Mouse (Mus musculus): ENCODE measurements around the gene Setdb1.
"Not testable (repeated sequence)": the region's sequence is repeated elsewhere in the genome, so short reads cannot be mapped to it uniquely, and the experiment has no call there.

Gene Setdb1

DNA sequence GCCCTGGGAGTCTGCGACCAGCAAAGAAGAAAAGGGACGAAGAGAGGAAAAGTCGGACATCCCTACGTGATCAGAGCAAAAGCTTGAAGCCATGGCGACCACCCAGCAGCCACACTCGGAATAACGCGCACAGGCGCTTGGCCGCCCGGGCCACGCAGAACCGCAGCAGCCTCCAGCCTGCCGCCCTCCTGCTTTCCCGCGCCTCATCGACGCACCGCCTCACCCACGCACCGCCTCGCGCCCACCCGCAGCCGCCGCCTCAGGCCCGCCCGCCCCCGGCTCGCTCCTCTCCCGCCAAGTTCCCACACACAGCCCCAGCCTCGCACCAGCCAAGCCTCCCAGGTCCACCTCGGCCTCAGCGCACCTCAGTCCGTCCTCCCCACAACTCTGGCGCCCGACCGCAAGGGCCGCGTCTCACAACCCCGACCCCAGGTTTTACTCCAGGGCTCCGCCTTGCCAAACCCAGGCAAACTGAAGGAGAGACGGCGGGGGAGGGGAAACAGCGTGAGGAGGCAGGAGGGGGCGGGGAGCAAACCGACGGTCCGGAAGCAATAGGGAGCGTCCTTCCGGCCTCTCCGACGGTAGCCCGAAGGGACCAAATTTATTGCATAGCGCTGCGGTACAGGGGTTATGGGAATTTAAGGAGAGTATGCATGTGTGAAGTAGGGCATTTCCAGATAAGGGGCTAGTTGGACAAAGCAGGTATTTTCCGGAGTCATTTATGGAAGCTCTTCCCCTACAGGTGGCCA is at the start of gene Setdb1:
Setdb1 (minus strand) TSS at position 502 of the 749 bp plus-strand sequence.
- DNase-seq (ENCODE audit: low read depth) = peak; percentile 78

DNA sequence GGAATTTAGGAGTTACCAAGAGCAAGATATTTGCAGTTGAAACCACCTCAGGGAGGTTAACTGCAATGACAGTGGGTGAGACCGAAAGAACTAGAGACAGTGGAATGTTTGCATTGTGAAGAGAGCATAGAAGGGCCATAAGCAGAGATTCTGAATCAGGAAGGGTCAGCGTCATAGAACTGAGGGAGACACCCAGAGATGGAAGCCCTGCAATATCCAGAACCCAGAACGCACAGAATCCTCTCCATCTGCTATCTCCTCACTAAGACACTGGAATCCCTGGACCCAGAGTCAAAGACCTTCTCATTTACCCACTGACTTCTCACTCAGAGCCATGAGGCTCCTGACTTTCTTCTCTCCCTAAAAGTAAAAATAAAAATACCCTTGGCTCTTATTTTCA is 45.7 kb upstream of the Setdb1 start, which contains the start of gene 4930558C23Rik:
4930558C23Rik (minus strand) TSS at position 101 of the 400 bp plus-strand sequence.
- DNase-seq (ENCODE audit: low read depth) = no peak

DNA sequence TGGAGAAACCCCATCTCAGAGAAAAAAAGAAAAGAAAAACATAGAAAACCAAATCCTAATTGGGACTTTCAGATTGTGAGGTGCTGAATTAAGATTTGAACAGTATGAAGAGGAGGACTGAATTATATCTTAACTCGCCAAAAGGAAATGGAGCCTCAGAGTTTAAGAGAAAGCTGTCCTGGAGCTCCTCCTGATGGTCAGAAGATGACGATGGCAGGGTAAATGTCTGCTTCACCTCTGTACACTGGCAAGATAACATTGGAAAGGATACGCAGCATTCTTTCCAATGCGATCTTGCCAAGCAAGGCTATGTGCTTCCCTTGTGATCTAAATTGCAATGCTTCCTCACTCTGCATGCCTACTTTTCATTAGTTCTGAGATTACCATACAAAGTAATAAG is 37.4 kb upstream of the Setdb1 start:
- peak; percentile 22 for DNase-seq (ENCODE audit: low read depth)

DNA sequence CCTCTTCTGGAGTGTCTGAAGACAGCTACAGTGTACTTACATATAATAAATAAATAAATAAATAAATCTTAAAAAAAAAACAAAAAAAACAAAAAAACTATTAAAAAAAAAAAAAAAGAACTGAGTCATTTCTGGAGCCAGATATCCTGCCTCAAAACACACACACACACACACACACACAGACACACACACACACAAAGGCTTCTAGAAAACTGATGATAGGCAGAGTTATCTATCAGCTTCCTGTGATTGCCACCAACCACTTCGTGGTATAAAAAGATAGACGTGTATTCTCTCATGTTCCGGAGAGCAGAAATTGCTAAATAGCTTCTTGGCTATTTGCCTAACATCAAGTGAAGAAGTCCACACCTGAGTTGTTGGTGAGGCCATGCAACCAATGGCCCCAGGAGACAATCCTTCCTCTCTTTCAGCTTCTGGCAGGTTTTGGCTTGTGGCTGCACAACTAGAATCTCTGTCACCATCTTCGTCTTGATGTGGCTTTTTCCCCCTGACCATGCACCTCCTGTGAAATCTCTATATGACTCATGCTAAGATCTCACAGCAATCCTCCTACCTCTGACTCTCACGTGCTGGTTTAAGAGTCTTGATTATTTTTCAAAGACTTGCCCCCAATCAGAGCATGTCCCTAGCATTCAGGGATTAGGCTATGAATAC is 28.5 kb upstream of the Setdb1 start:
- DNase-seq (ENCODE audit: low read depth) = no peak

DNA sequence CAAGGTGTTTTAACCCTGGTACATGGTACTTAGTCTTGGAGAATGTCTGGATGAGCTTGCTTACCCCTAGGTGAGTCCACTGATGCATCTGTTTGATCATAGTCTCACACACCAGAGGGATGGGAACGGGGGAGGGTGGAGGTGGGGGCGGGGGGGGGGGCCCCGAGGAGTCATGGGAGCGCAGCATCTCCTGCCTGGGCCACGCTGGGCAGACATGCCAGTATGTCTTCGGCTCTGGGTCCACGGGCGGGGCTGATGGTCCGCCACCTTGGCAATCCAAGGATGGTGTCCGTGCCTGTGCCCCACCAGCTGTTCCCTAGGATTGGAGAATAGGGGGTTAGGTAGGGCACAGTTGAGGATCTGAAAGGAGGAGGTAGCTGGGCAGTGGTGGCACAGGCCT is 16.2 kb upstream of the Setdb1 start:
- DNase-seq (ENCODE audit: low read depth) = no peak

DNA sequence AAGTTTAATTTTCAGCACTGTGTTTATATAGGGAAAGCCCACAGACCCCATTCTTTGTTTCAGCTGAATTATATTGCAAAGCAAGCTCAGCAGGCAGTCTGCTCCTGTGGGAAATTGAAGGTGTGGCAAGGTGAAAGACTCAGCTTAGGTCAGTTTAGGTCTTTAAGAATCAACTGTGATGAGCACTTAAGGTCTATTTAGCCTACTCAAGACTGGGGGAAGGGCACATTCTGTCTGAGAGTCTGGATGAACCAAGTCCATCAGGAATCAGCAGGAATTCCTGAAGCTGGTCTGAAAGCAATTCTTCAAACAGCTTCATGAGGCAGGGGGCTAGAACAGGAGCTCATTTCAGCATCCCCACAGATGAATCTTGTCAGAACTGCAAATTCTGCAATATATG is 13.1 kb upstream of the Setdb1 start:
- no peak for DNase-seq (ENCODE audit: low read depth)

DNA sequence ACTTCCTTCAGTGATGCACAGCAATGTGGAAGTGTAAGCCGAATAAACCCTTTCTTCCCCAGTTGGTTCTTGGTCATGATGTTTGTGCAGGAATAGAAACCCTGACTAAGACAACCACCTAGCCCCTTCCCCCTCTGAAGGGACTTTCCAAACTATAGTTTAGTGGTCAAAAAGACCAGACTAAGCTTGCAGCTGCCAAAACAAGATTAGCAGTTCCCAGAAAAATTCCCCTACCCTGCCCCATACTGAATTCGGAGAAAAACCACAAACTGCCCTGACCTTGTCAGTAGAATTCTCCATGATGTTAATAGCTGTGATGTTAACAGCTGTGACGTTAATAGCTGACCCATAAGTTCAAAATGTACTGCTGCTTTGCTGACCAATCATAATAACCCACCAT is 3.3 kb upstream of the Setdb1 start:
- DNase-seq (ENCODE audit: low read depth) = peak; percentile 8

DNA sequence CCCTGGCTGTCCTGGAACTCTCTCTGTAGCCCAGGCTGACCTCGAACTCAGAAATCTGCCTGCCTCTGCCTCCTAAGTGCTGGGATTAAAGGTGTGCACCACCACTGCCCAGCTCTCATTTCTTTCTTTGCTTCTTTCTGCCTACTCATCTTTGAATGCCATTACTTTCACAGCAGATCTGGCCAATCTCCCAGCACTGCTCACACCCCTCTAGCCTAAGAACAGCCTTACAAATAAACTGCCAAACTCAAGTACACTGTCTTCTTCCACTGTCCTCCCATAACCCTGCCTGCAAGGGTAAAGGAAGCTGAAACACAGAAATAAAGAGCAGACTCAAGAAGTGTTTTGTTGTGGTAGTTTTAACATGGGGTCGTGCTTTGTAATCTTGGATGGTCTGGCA is 744 bp upstream of the Setdb1 start:
- DNase-seq (ENCODE audit: low read depth) = no peak

DNA sequence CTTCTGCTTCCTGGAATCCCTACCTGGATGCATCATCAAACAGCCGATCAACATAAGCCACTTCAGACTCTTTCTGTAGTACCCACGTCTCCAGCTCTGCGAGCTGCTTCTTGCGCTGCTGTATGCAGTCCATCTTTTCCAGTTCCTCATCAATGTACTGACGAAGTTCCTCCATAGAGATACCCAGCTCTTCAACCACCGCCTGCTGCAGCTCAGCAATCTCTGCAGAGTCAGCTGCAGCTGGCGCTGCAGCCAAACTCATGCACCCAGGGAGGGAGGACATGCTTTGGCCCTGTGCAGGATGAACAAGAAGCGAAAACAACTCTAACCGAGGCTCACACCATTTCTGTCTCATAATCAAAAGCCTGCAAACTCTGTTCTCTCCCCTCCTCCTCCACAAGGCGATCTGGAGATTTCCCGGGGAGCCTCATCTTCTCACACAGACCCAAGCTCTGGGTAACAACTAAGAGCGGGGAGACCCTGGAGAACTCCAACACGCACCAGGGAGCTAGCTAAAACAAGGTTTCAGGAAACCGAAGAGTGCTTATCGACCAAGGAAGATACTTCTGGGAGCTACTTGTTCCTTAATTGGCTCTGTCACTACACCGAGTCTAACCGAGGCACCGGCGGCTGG is 974 bp downstream of the Setdb1 start:
- not testable (repeated sequence) for DNase-seq (ENCODE audit: low read depth)

DNA sequence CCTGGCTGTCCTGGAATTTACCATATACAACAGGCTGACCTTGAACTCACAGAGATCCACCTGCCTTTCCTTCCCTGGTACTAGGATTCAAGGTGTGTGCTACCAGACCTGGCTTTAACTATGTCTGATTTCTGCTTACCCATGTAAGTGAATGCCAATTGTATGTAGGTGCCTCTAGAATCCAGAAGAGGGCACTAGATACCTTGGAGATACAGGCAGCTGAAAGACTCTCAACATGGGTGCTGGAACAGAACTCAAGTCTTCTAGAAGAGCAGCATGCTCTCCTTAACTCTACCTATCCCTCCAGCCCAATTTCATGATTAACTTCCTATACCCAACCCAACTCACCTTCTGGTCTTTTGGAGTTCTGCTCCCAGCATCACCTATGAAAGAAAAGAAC is 7.5 kb downstream of the Setdb1 start:
- DNase-seq (ENCODE audit: low read depth) = peak; percentile 14

DNA sequence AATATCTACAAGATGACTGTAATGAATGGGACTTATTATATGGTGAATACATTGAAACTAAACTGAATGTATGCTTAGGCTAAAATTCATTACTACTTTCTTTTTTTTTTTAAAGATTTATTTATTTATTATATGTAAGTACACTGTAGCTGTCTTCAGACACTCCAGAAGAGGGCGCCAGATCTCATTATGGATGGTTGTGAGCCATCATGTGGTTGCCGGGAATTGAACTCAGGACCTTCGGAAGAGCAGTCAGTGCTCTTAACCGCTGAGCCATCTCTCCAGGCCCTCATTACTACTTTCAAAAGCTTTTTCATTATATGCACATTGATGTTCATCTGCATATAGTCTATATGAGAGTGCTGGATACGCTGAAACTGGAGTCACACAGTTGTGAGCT is 8.7 kb downstream of the Setdb1 start:
- not testable (repeated sequence) for DNase-seq (ENCODE audit: low read depth)

DNA sequence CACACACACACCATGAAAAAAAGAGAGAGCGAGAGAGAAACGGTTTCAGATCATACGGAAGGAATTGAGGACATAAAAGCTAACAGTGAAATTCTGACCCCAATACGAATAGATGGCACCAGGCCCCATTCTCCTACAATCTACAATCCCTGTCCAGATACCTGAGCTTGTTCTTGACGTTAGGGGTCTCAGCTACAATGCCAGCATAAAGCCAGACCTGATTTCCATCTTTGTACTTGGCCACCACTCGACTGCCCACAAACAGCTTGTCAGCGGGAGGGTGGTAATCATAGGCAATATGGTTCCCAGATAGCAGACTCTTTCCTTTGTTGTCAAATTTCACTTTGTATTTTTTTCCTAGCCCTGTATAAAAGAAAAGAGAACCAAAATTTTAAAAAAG is 10.5 kb downstream of the Setdb1 start:
- DNase-seq (ENCODE audit: low read depth) = no peak

DNA sequence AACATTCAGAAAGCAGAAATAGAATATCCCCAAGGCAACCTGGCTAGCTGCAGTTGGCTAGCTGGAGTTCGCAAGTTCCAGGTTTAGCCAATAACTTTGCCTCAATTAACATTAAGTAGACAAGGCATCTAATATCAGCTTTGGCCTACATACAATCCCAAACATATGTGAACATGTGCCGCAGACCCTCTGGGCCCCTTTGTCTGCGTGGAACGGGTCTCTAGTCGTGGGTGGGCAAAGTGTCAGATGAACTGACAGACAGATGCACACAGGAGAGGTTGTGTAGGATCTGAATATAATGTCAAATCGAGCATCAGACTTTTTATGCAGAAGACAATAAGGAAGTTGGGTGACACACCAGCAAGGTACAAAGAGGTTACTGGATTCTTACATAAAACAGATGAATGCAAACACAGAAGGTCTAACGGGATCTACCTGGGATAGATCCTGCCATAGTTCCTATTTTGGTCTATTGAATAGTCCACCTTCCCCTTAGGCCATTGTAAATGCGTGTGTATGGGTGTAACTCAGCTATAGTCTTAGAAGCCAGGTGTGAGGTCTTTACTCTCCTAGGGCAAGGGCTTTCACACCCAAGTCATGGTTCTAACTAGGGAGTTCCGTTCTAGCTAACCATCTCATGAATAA is 13.5 kb downstream of the Setdb1 start:
- DNase-seq (ENCODE audit: low read depth) = not testable (repeated sequence)

DNA sequence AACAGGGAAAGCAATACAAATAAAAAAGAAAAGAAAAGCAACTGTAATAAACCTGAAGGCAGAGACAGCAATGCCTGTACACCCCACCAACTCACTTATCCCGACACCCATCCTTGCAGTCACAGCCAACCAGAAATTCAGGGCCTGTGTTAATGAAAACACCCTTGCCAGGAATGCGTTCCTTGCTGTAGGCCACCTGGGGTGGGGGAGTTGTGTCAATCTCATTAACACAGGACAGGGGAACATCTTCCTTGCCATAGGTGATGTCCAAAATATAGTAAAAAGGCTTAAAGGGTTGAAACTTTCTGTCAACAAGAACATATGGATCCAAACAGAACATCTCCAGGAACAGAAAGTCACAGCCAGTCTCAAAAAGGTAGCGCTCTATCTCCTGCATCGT is 18.8 kb downstream of the Setdb1 start:
- DNase-seq (ENCODE audit: low read depth) = no peak

DNA sequence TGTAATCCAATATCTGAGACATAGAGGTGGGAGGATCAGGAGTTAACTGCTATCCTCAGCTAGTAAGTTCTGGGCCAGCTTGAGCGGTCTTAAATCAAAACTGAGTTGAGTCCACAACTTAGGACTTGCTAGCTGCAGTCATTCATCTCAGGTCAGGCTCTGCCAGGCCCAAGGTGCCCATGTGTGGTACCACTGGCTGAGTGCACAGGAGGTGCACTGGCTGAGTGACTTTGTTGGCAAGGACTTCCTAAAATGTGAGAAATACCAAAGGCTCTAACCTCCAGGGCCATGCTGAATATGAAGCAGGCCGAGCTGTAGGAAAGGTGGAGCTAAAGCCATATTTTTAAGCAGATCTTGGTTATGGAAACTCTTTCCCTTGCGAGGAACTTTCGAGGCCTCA is 19.7 kb downstream of the Setdb1 start:
- DNase-seq (ENCODE audit: low read depth) = no peak

DNA sequence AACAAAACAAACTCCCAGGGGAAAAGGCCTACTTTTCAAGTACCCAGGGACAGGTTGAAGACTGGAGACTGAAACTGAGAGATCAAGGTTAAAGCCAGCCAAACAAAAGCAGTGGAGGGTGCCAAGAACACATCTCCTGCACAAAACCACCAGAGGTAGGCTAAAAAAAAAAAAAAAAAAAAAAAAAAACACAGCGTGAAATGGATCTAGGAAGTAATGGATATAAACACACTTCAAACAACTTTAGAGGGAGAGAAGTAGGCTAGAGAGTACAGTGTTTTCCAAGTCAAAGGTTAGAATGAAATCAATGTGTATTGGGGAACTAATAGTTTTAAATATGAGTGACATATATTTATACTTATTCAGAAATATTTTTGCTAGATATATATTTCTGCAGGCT is 25.5 kb downstream of the Setdb1 start:
- no peak for DNase-seq (ENCODE audit: low read depth)

DNA sequence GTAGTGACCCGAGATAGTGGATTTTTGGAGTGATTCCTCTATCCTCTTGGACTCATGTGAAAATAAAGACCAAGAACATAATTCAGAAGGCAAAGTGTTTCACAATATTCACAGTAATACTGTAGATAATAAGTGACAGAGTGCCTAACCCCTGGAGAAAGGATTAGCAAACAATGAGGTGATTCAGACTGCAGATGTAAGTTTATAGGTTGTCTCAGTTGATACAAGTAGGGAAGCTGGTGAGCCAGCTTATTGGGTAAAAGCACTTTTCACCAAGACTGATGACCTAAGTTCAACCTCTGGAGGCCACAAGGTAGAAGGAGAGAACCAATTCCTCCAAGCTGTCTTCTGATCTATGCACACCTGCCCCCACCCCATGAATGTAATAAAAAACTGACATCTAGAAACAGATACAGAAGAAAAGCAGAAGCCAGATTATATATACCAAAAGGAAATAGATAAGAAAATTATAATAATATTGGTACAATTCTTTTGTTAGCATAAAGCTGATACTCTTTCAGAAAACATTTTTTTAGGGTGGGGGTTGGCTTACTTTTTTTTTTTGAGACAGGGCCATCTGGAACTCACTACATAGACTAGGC is 28.1 kb downstream of the Setdb1 start:
- DNase-seq (ENCODE audit: low read depth) = no peak

DNA sequence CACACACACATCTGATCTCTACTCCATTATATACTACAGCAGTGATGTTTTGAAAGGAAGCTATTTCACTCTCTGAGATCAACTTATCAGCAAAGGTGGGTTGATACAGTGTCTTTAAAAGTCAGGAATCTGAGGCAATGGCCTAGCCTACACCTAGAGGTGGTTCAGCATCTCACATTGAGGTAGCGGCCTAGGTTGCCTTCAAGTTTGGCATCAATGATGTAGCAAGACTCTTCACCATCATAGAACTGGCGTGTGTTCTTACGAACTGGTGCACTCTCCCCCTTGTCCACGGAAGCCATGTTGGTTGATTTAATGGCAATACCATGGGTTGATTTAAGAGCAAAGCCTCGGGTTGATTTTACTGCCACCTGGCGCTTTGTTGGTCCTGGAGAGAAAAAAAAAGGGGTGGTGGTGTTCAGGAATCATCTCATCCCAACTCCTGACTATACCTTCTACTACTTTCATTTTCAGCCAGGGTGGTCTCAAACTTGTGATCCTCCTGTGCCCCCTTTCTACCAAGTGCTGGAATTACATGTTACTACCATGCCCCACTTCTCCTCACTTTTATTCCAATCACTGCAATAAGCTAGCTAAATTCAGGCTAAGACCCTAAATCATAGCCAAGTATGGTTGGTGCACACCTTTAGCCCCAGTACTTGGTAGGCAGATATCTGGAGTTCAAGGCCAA is 32.4 kb downstream of the Setdb1 start:
- no peak for DNase-seq (ENCODE audit: low read depth)

DNA sequence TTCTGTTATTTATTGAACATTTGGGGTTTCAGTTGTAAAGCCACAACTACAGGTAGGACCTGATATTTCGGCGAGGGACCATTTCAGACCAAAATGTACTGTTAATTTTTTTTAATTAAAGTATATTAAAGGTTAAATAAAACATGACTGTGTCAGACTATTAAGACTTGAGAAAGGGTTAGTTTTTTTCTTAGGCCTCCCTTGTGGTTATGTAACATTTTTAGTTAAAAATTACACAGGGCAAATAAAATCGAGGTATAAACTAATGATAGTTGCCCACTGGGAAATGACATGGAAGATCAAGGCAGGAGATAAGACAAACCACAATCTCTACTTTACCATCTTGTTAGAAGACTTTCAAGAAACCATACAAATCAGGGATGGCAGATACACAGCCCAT is 33.6 kb downstream of the Setdb1 start:
- DNase-seq (ENCODE audit: low read depth) = no peak

DNA sequence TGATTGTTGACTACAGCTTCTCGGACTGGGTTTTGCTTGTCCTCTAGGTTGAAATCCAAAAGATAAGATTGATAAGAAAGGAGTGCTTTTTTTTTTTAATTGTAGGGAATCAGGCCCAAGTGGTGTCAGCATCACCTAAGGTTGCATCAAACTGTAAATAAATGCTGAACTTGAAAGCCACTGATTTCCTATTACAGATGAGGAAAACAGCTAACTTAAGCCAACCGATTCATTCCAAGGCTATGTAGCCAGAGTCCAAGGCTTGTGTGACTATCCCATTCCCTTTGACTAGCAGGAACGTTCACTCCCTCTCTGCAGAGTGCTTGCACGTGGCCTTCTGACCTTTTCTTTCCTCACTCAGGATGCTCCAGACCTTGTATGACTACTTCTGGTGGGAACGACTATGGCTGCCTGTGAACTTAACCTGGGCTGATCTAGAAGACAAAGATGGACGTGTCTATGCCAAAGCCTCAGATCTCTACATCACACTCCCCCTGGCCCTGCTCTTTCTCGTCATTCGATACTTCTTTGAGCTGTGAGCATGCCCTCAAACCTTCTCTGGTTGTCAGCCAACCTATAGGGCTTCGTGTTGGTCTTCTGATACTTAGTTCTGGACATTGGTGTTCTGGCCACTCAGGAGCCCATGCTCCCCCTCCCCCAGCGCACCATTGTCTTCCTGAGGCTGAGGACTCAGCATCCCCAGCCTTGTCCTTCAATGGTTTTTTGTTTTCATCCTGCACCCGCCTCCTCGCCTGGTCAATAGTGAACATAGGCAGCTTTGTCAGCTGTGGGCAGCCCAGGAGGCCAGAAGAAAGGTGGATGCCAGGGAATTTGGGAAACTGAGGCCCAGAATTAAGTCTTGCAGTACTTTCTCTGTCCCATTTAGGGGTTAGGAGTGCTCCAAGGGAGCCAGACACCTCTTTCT is 37.0 kb downstream of the Setdb1 start:
- no peak for DNase-seq (ENCODE audit: low read depth)

DNA sequence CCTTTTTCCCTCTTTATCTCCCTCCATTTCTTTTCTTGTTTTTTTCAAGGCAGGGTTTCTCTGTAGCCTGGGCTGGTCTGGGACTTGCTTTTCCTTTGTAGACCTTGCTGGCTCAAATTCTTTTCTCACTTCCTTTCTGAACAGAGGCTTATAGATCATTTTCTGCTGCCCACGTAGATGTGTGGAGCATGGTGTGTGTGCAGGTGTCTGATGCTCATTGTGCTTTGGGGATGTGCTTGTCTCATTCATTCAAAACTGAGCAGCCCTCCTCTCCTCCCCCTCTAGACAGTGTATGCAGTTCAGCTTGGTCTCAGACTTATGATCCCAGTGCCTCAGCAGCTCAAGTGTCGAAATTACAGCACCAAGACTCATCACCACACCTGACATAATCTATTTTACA is 37.9 kb downstream of the Setdb1 start:
- DNase-seq (ENCODE audit: low read depth) = no peak
